Mouse (Mus musculus): ENCODE measurements at regions not wholly inside any gene's neighbourhood (a gene's known extent, or its start where the extent isn't known, plus 50 kb on each side); places are given as distances from the start of the nearest gene placed in this dataset.

DNA sequence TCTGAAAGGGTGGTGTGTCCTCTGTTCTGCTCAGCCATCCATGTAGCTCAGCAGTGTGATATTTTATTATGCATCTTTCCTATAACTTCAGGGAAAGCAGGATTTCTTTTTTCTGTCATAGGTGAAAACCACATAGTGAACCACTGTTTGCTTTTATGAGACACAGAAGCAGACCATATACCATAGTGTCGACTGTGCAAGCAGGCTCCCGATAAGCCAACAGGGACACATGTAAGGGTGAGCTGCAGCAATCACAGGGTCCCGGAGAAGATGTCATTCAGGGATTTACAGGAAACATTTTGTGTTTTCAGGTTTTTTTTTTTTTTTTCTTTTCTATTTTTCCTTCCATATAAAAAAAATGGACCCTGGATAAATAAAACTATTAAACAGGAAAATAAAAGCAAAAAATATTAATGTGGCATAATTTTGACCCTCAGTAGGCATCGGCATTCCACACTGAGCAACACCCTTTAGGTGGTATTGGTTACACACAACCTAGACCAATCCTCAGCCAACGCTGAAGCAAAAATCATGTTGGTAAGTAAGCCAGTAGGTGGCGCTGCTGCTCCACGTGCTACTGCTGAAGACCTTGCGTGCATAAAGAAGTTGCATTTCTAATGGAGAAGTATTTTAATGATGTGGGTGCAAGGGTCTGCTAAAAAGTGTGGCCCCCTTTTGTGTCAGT, 146.7 kb upstream of the C9orf72 start:
- Histone ChIP-seq H3K4me1 (replicated peaks) (peaks cover 37% of the 10 kb centered on the region), H3K9ac (no peak overlapping the region), H3K27ac (replicated peaks) (0 out of 2 replicates have a peak overlapping the region, but pooled peaks have one; percentile 52), H3K9me3 (no peaks in the 10 kb centered on the region), H3K36me3 (no peaks in the 10 kb centered on the region), H3K4me3 (no peak overlapping the region), H3K4me2 (peak overlapping the region; percentile 28; the same call in 1 of the 2 replicates), H3K27me3 (no peaks in the 10 kb centered on the region)
- 29% methylated on average over 8 of the region's 8 CpGs for WGBS
- ATAC-seq (ENCODE audit: low read depth): peak; percentile 90

DNA sequence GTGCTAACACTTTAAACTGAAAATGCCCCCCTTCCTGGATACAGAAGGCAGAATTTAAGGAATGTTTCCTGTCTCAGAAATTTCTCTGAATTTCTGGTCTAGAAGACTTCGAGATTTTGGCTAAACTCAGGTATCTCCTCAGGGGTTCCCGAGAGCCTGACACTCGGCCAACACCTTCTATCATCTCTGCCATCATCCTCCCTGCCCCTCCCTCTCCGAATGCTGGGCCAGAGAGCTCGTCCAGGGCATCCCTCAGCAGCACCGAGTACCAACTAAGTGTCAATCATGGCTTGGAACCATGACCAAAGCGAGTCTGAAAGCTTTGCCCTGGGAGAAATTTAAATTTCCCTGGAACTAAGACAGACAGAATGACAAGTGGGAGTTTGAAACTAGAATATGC, 138.2 kb upstream of the C9orf72 start:
- Histone ChIP-seq H3K36me3 (no peaks in the 10 kb centered on the region), H3K4me3 (no peak overlapping the region), H3K27ac (replicated peaks) (no peak overlapping the region), H3K27me3 (no peaks in the 10 kb centered on the region), H3K4me1 (replicated peaks) (no peaks in the 10 kb centered on the region), H3K4me2 (no peak overlapping the region), H3K9ac (no peak overlapping the region), H3K9me3 (no peaks in the 10 kb centered on the region)
- WGBS: 76% methylated on average over 7 of the region's 7 CpGs
- no peak for ATAC-seq (ENCODE audit: low read depth)

DNA sequence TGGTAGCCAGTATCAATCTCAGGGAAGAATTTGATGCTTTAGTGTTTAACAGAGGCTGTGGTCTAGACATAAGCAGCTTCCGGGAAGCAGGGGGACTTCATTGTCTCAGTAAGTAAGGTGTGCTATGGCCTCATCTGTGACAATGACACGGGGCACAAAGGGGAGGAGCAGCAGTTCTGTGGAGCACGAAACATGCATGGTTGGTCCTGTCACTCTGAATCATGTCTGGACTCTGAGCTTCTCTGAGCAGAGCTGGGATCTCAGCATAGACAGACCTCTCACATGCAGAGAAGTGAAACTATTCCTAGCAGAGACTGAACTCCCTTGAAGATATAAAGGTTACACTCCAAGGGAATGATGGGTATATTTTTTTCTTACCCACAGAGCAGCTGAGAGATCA, 136.2 kb upstream of the C9orf72 start:
- 80% methylated on average over 3 of the region's 3 CpGs for WGBS
- H3K27me3 ChIP-seq: no peaks in the 10 kb centered on the region
- H3K27ac ChIP-seq (replicated peaks): no peak overlapping the region

DNA sequence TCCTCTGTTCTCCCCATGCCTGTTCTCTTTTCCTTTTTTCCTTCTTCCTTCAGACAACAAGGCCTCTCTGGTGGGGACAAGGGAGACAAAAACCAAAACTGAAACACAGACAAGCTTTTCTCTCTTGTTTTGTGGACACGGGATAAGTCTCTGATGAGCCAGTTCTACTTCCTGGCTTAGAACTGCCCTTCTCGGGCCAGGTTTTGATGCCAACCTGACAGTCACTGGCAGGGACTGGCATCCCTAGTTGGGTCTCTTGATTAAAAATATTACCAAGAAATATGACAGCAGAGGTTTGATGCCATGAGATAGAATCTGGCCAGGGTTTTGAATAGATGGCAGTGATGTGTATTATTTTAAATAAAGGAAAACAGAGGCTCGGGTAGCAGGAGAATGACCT, 133.4 kb upstream of the C9orf72 start:
- Histone ChIP-seq H3K27ac (replicated peaks) (no peak overlapping the region), H3K36me3 (no peaks in the 10 kb centered on the region), H3K4me3 (no peak overlapping the region), H3K9ac (no peak overlapping the region), H3K9me3 (no peaks in the 10 kb centered on the region), H3K27me3 (no peaks in the 10 kb centered on the region), H3K4me2 (no peak overlapping the region), H3K4me1 (replicated peaks) (peaks cover 3% of the 10 kb centered on the region; the same call in 1 of the 2 replicates)
- 94% methylated on average over 3 of the region's 3 CpGs for WGBS
- ATAC-seq (ENCODE audit: low read depth): no peak

More for the DNA sequence above, 136.2 kb upstream of the C9orf72 start:
- no peaks in the 10 kb centered on the region for H3K36me3 ChIP-seq
- ATAC-seq (ENCODE audit: low read depth): no peak
- H3K9ac ChIP-seq: no peak overlapping the region
- no peaks in the 10 kb centered on the region for H3K9me3 ChIP-seq
- H3K4me2 ChIP-seq: no peak overlapping the region
- peaks cover 3% of the 10 kb centered on the region; the same call in 1 of the 2 replicates for H3K4me1 ChIP-seq (replicated peaks)
- no peak overlapping the region for H3K4me3 ChIP-seq

DNA sequence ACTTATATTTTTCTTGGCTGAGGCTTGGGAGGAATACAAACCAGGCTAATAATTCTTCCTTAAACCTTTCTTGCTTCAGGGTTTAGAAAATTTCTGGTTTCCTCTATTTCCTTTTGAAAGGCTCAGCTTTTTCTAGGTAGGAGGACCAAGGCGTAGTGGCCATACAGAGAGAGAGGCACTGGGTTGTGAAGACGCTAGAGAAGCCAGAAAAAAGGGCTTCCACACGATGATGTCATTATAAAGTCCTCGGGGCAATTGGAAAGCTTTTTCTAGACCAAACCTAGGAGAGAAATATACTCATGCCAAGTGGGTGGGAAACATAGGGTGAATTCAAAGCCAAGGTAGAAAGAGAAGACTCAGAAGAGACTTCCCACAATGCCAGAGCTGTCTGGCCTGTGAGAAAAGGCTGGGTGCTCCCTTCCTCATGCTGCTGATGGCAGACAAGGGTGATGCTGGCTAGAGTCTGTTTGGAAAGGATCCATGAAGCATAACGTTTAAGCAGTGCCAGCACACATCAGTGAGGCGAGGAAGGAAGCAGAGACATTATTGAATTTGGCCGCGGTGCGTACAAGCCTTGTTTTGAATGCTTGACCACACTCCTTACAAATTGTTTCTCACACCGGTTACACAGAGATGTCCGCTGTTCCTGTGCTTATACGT, 131.1 kb upstream of the C9orf72 start:
- no peak overlapping the region for H3K27ac ChIP-seq (replicated peaks)
- no peak for ATAC-seq (ENCODE audit: low read depth)
- 76% methylated on average over 12 of the region's 12 CpGs for WGBS
- no peak overlapping the region for H3K9ac ChIP-seq
- H3K4me3 ChIP-seq: no peak overlapping the region
- H3K36me3 ChIP-seq: no peaks in the 10 kb centered on the region
- H3K27me3 ChIP-seq: no peaks in the 10 kb centered on the region
- peaks cover 3% of the 10 kb centered on the region; the same call in 1 of the 2 replicates for H3K4me1 ChIP-seq (replicated peaks)
- H3K9me3 ChIP-seq: no peaks in the 10 kb centered on the region
- H3K4me2 ChIP-seq: no peak overlapping the region

DNA sequence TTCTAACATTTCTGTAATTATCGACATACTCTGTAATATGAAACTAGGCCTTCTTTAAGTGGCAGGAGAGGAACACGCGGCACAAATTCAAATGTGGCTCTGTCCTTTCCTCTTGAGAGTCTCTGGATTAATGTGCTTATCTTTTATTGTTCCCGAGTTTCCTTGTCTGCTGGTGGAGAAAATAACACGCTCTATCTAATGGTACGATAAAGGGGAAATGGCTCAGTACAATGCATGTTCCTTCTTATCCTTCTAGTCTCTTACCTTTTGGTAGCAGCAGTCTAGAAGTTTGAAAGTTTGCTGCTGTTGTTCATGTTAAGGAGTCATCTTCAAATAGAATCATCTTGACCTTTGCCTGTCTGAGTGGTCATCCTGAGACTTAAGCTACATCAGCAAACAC, 130.1 kb upstream of the C9orf72 start:
- H3K4me1 ChIP-seq (replicated peaks): peaks cover 3% of the 10 kb centered on the region; the same call in 1 of the 2 replicates
- no peaks in the 10 kb centered on the region for H3K36me3 ChIP-seq
- no peak overlapping the region for H3K4me2 ChIP-seq
- no peaks in the 10 kb centered on the region for H3K27me3 ChIP-seq
- ATAC-seq (ENCODE audit: low read depth): no peak
- H3K4me3 ChIP-seq: no peak overlapping the region
- H3K9me3 ChIP-seq: no peaks in the 10 kb centered on the region
- WGBS: 76% methylated on average over 6 of the region's 6 CpGs
- H3K9ac ChIP-seq: no peak overlapping the region
- no peak overlapping the region for H3K27ac ChIP-seq (replicated peaks)

DNA sequence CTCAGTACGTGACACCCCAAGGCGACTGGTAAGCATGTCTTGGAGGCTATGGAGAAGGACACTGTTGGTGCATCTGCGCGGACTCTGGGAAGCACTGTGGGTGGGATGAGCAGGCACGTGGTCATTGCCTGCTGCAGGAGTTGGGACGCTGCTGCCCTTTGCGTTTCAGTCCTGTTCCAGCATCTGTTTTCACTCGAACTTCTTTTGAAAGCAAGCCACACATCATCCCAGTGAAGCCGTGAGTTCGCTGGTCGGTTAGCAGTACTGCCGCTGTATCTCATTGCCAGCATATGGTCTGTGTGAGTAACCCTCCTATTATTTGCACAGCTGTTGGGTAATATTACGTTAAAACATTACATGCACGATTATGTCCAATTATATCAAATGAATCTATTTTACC, 128.1 kb upstream of the C9orf72 start:
- H3K27ac ChIP-seq (replicated peaks): no peak overlapping the region
- H3K4me3 ChIP-seq: no peak overlapping the region
- peaks cover 3% of the 10 kb centered on the region; the same call in 1 of the 2 replicates for H3K4me1 ChIP-seq (replicated peaks)
- no peaks in the 10 kb centered on the region for H3K27me3 ChIP-seq
- H3K9ac ChIP-seq: no peak overlapping the region
- WGBS: 56% methylated on average over 14 of the region's 14 CpGs
- ATAC-seq (ENCODE audit: low read depth): peak; percentile 56; the same call in 1 of the 2 replicates
- H3K36me3 ChIP-seq: no peaks in the 10 kb centered on the region
- H3K4me2 ChIP-seq: no peak overlapping the region; the same call in 1 of the 2 replicates
- H3K9me3 ChIP-seq: no peaks in the 10 kb centered on the region

DNA sequence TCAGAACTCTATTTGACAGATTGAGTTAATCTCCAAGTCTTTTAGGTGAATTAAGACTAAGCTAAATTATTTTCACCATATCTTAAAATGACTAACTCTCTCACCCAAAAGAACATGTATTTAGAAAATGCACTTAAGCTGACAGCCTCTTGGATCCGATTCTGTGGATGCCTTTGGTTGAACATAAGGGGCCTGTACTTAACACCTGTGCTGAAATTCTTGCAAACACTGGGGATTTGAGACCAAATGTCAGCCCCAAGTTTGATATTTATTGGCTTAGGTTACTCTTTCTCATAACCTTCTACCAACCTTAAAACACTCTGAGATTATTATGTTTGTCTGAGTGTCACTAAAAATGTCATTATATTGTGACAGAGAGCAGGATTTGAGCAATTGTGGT, 126.6 kb upstream of the C9orf72 start:
- 95% methylated on average over 1 of the region's 1 CpGs for WGBS

DNA sequence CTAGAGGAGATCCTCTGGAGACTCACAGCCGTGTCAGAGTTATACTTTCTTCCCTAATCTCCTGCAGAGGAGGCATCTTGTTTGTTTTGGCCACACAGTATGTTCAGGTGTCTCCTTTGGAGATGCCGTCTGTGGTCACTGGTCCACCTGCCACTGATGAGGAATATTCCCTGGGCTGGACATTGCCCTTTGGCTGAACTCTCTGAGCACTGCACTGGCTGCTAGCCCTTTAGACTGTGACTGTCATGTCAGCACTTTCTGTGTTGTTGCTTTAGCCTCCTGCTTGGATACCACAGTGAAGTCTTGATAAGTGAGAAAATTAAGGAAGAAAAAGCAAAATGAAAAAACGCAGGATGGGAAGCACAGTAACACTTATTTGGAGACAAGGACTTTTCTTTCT, 124.5 kb upstream of the C9orf72 start:
- Histone ChIP-seq H3K36me3 (no peaks in the 10 kb centered on the region), H3K9me3 (no peaks in the 10 kb centered on the region), H3K4me1 (replicated peaks) (no peaks in the 10 kb centered on the region; the same call in 1 of the 2 replicates), H3K27me3 (no peaks in the 10 kb centered on the region), H3K4me2 (no peak overlapping the region), H3K9ac (no peak overlapping the region), H3K4me3 (no peak overlapping the region), H3K27ac (replicated peaks) (no peak overlapping the region)
- ATAC-seq (ENCODE audit: low read depth): no peak
- 72% methylated on average over 3 of the region's 3 CpGs for WGBS

More for the DNA sequence above, 126.6 kb upstream of the C9orf72 start:
- H3K36me3 ChIP-seq: no peaks in the 10 kb centered on the region
- no peak overlapping the region for H3K4me2 ChIP-seq
- no peaks in the 10 kb centered on the region for H3K27me3 ChIP-seq
- no peaks in the 10 kb centered on the region for H3K9me3 ChIP-seq
- no peak overlapping the region for H3K4me3 ChIP-seq
- H3K9ac ChIP-seq: no peak overlapping the region
- no peak overlapping the region for H3K27ac ChIP-seq (replicated peaks)
- no peaks in the 10 kb centered on the region; the same call in 1 of the 2 replicates for H3K4me1 ChIP-seq (replicated peaks)
- no peak for ATAC-seq (ENCODE audit: low read depth)

DNA sequence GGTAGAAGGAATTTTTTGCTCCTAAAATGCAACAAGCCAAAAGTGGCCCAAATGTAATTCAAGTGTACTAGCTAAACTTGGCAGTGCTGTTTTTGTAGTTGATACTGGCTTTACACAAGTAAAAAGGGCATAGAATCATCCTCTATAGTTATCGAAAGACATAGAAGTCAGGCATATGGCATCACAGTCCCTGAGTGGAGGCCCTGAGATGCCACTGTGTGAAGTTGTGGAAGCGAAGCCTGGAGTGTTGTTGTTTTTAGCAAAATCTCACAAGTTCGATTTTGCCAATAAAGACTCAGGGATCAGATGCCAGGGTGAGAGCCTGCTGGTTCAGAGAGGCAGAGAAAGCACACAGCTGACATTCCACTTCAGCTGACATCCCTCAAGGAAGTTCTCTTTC, 121.6 kb upstream of the C9orf72 start:
- 96% methylated on average over 3 of the region's 3 CpGs for WGBS
- Histone ChIP-seq H3K9me3 (no peaks in the 10 kb centered on the region), H3K36me3 (no peaks in the 10 kb centered on the region), H3K27ac (replicated peaks) (no peak overlapping the region), H3K4me2 (no peak overlapping the region), H3K4me1 (replicated peaks) (no peaks in the 10 kb centered on the region), H3K27me3 (no peaks in the 10 kb centered on the region), H3K9ac (no peak overlapping the region), H3K4me3 (no peak overlapping the region)
- ATAC-seq (ENCODE audit: low read depth): no peak

DNA sequence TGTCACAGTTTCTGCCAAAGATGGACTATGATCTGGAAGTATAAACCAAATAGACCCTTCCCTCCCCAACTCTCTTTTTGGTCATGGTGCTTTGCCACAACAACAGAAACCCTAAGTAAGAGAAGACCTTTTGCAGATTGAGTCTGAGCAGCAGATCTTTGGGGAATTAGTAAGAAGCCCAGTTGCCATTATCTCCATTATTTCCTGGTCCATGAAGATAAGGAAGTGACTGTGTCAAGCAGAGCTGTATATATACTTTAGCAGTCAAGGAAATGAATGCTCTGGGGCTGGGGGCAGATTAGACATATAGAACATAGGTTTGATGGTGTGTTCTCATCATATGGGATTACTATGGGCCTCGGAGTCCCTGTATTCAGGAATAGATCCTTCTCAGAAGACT, 117.8 kb upstream of the C9orf72 start:
- no peaks in the 10 kb centered on the region for H3K36me3 ChIP-seq
- H3K4me1 ChIP-seq (replicated peaks): no peaks in the 10 kb centered on the region
- H3K4me2 ChIP-seq: no peak overlapping the region
- WGBS: 84% methylated on average over 1 of the region's 1 CpGs
- H3K4me3 ChIP-seq: no peak overlapping the region
- H3K9ac ChIP-seq: no peak overlapping the region
- no peak overlapping the region for H3K27ac ChIP-seq (replicated peaks)
- peaks cover 10% of the 10 kb centered on the region for H3K9me3 ChIP-seq
- no peaks in the 10 kb centered on the region for H3K27me3 ChIP-seq
- ATAC-seq (ENCODE audit: low read depth): no peak

DNA sequence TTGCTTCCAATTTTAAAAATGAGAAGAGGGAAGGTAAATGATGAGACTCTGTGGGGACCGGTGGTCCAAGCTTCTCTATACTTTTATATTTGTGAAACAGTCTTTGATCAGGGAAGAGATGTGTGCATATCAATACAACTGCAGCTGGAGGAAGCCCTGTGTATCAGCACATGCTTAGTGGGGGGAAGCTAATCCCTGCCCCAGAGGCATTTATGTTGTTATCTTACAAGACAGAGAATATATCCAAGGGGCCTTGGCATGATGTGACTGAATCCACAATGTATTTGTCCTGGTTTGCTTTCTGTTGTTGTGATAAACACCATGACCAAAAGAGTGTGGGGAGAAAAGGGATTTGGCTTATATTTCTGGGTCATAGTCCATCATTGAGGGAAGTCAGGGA, 105.2 kb upstream of the C9orf72 start:
- Histone ChIP-seq H3K4me1 (replicated peaks) (no peaks in the 10 kb centered on the region), H3K4me3 (no peak overlapping the region), H3K9me3 (no peaks in the 10 kb centered on the region), H3K36me3 (no peaks in the 10 kb centered on the region), H3K4me2 (no peak overlapping the region), H3K9ac (no peak overlapping the region), H3K27me3 (no peaks in the 10 kb centered on the region), H3K27ac (replicated peaks) (no peak overlapping the region)
- no peak for ATAC-seq (ENCODE audit: low read depth)
- 86% methylated on average over 1 of the region's 1 CpGs for WGBS

Data from neural tube, embryonic 13.5 days (tissue).